In genomic region chr12:99187671-99188070, GRCm38 (mm10) we compare ENCODE assay signal across 13 mouse cellular contexts.
DNase-seq lines count a peak whose midpoint lies in the region.
"Had no signal": no experiment of that assay in that cellular context is flagged by ENCODE, and none has a peak within 500 bp of the region (broad histone marks: within the 10 kb centered on the region; RNA-seq: fewer than 3 reads in every experiment).

No protein-coding gene starts in this region.

- DNase-seq in adrenal gland, adult 8-10 months: peak; percentile 39
- no peak for DNase-seq in adrenal gland, postnatal 25 days
- DNase-seq in kidney, adult 9 months: peak; percentile 31
- no peak for DNase-seq in kidney, postnatal 10 days
- peak; percentile 9 for DNase-seq in 416B (ENCODE audit: low read depth)
- DNase-seq in adrenal gland, postnatal 36 days: peak; percentile 25 to 31
- no peak for DNase-seq in cerebellum, adult 8-10 months
- no peak for DNase-seq in right cerebral cortex, postnatal 36 days (ENCODE audit: low spot score in 2 of 2)
- DNase-seq: cerebellum, adult 18-20 months; cerebellum, postnatal 14 days; gastrocnemius, postnatal 14 days; heart, postnatal 14 days; layer of hippocampus, adult 9-11 months had no signal

Comparison
In these comparisons a context has a peak if more than half of its experiments do, and no peak if none do; other contexts are left out.
1. DNase-seq: peak in adrenal gland, adult 8-10 months (single experiment), kidney, adult 9 months (single experiment), 416B (single experiment) and adrenal gland, postnatal 36 days (2 of 2); none in adrenal gland, postnatal 25 days (single experiment), kidney, postnatal 10 days (single experiment), cerebellum, adult 8-10 months (single experiment) and right cerebral cortex, postnatal 36 days (0 of 2).